Mouse (Mus musculus) megakaryocyte, adult 5-6 weeks (primary cell): ENCODE results near the gene Chst2. TPM values are rescaled to one million over a fixed set of nuclear protein-coding genes. Genes with fewer than 3 reads are reported as not detected.
A peak's percentile ranks its signal among the peaks of the same experiment; 100 is the strongest.

ENCODE experiments used
- ATAC-seq: 2 replicates; pipeline ENCODE4 v1.8.0; 2016; ENCODE audit warnings: mild to moderate bottlenecking, inconsistent platforms; ENCODE audit not compliant: poor library complexity, severe bottlenecking
- total RNA-seq, 2 experiments: library from RNA; stranded (forward) in 1 of 2; stranded (reverse) in 1 of 2; fragments of 153-499, 151-499 nt in 1 of 2; fragments of 221-1000, 200-1000 nt in 1 of 2; gene quantifications; 2 replicates each; pipeline versions ENCODE4 v1.2.3 to v1.2.4; 2015 to 2017

Chst2 gene
- total RNA-seq (2015), result 0.02 TPM in 1 of 2 replicates, not detected in the other
- total RNA-seq (2017), result not detected in 2 replicates

- ATAC-seq, result 0 out of 2 replicates have a peak, but pooled peaks have one; percentile 28
Observed at GRCm38 (mm10) chr9:95406571-95407561, at the start of gene Chst2. Chst2 (minus strand) TSS chr9:95406722.

GRCm38 (mm10) chr9:95451931-95452330 lies 45.4 kb upstream of the Chst2 start:
- no peak for ATAC-seq

GRCm38 (mm10) chr9:95450586-95450985 lies 44.1 kb upstream of the Chst2 start:
- ATAC-seq, result no peak

- no peak for ATAC-seq
Observed at GRCm38 (mm10) chr9:95442321-95442731, 35.8 kb upstream of the Chst2 start.

GRCm38 (mm10) chr9:95437883-95438282 lies 31.4 kb upstream of the Chst2 start:
- ATAC-seq, result no peak

GRCm38 (mm10) chr9:95436294-95436613 lies 29.7 kb upstream of the Chst2 start:
- ATAC-seq, result no peak

- no peak for ATAC-seq
Observed at GRCm38 (mm10) chr9:95435506-95436293, 29.2 kb upstream of the Chst2 start.

- ATAC-seq, result no peak
Observed at GRCm38 (mm10) chr9:95428277-95428676, 21.8 kb upstream of the Chst2 start.

GRCm38 (mm10) chr9:95413911-95414310 lies 7.4 kb upstream of the Chst2 start:
- ATAC-seq, result no peak

GRCm38 (mm10) chr9:95412047-95412446 lies 5.5 kb upstream of the Chst2 start:
- no peak for ATAC-seq

- 0 out of 2 replicates have a peak, but pooled peaks have one; percentile 17 for ATAC-seq
Observed at GRCm38 (mm10) chr9:95407586-95408220, 1.2 kb upstream of the Chst2 start.

GRCm38 (mm10) chr9:95405946-95406570 lies 464 bp downstream of the Chst2 start:
- ATAC-seq, result no peak

- ATAC-seq, result peak; percentile 62
Observed at GRCm38 (mm10) chr9:95405511-95405945, 994 bp downstream of the Chst2 start.

GRCm38 (mm10) chr9:95404811-95405465 lies 1.6 kb downstream of the Chst2 start:
- no peak for ATAC-seq

GRCm38 (mm10) chr9:95401686-95402085 lies 4.8 kb downstream of the Chst2 start:
- ATAC-seq, result no peak

GRCm38 (mm10) chr9:95392011-95392410 lies 14.5 kb downstream of the Chst2 start:
- ATAC-seq, result no peak

GRCm38 (mm10) chr9:95389956-95390355 lies 16.6 kb downstream of the Chst2 start:
- ATAC-seq, result no peak

- no peak for ATAC-seq
Observed at GRCm38 (mm10) chr9:95387881-95388380, 18.6 kb downstream of the Chst2 start.

GRCm38 (mm10) chr9:95375966-95376365 lies 30.6 kb downstream of the Chst2 start:
- no peak for ATAC-seq

GRCm38 (mm10) chr9:95375336-95375735 lies 31.2 kb downstream of the Chst2 start:
- no peak for ATAC-seq
